Mouse (Mus musculus) urinary bladder, adult 2 months (tissue): ENCODE measurements around the gene Sema4a. TPM values are rescaled to one million over a fixed set of nuclear protein-coding genes. Genes with fewer than 3 reads are reported as not detected.

Experiments
- polyA plus RNA-seq: library from polyadenylated mRNA; depleted of rRNA; stranded (reverse); fragments of >200 nt; gene quantifications from 2 replicates; pipeline ENCODE4 v1.2.3, GENCODE M21; 2012; rRNA removed

Sema4a gene
- polyA plus RNA-seq, 1 experiment, result 63.2 TPM

Other genes with a start within 250 kb of the Sema4a start
- gene Rhbg, start 206.5 kb downstream of the Sema4a start, polyA plus RNA-seq, result 3.9 and 4.8 TPM in 2 replicates
- gene Gm38392, start 174.0 kb downstream of the Sema4a start, polyA plus RNA-seq, result 0.15 and 0.34 TPM in 2 replicates
- gene Tsacc, start 164.2 kb downstream of the Sema4a start, polyA plus RNA-seq, result 7.4 and 7.9 TPM in 2 replicates
- gene Cct3, start 164.1 kb downstream of the Sema4a start, polyA plus RNA-seq, result 142 and 168 TPM in 2 replicates
- gene Glmp, start 136.2 kb downstream of the Sema4a start, polyA plus RNA-seq, result 166 and 177 TPM in 2 replicates
- 31.3 and 38.1 TPM in 2 replicates for gene Tmem79, start 125.0 kb downstream of the Sema4a start, polyA plus RNA-seq
- 56.7 and 58.4 TPM in 2 replicates for gene Smg5, start 124.9 kb downstream of the Sema4a start, polyA plus RNA-seq
- gene Paqr6, start 96.6 kb downstream of the Sema4a start, polyA plus RNA-seq, result 47.1 and 70.4 TPM in 2 replicates
- gene Bglap3, start 88.4 kb downstream of the Sema4a start, polyA plus RNA-seq, result 1.9 and 2.7 TPM in 2 replicates
- 21.5 and 24.7 TPM in 2 replicates for gene Bglap2, start 82.5 kb downstream of the Sema4a start, polyA plus RNA-seq
- gene Bglap, start 76.7 kb downstream of the Sema4a start, polyA plus RNA-seq, result 0.27 and 0.89 TPM in 2 replicates
- gene Pmf1, start 50.9 kb downstream of the Sema4a start, polyA plus RNA-seq, result 25.4 and 27.2 TPM in 2 replicates
- 18.7 and 19.8 TPM in 2 replicates for gene Slc25a44, start 36.0 kb downstream of the Sema4a start, polyA plus RNA-seq
- gene Lmna, start 48.8 kb upstream of the Sema4a start, polyA plus RNA-seq, result 171 and 182 TPM in 2 replicates
- 1.7 and 1.8 TPM in 2 replicates for gene Mex3a, start 71.2 kb upstream of the Sema4a start, polyA plus RNA-seq
- 135 and 174 TPM in 2 replicates for gene Rab25, start 87.1 kb upstream of the Sema4a start, polyA plus RNA-seq
- gene Lamtor2, start 91.9 kb upstream of the Sema4a start, polyA plus RNA-seq, result 124 and 134 TPM in 2 replicates
- 36.9 and 38.6 TPM in 2 replicates for gene Ubqln4, start 92.6 kb upstream of the Sema4a start, polyA plus RNA-seq
- gene Ssr2, start 114.7 kb upstream of the Sema4a start, polyA plus RNA-seq, result 128 and 150 TPM in 2 replicates
- gene Arhgef2, start 144.8 kb upstream of the Sema4a start, polyA plus RNA-seq, result 47.7 and 57.3 TPM in 2 replicates
- gene Rxfp4, start 192.0 kb upstream of the Sema4a start, polyA plus RNA-seq, result not detected in 2 replicates
- 76.3 and 121 TPM in 2 replicates for gene Khdc4, start 224.6 kb upstream of the Sema4a start, polyA plus RNA-seq